Mouse (Mus musculus) thymus, postnatal 36 days (tissue): Measurements from ENCODE around the gene Mta3.
A peak's percentile ranks its signal among the peaks of the same experiment; 100 is the strongest.
"Not testable (repeated sequence)": the region's sequence is repeated elsewhere in the genome, so short reads cannot be mapped to it uniquely, and the experiment has no call there.

Experiments
- DNase-seq, 2 experiments: peaks; one replicate each; pipeline ENCODE4 v3.0.0; 2022; ENCODE audit warnings: mixed read lengths in 2 of 2

Gene Mta3

DNA sequence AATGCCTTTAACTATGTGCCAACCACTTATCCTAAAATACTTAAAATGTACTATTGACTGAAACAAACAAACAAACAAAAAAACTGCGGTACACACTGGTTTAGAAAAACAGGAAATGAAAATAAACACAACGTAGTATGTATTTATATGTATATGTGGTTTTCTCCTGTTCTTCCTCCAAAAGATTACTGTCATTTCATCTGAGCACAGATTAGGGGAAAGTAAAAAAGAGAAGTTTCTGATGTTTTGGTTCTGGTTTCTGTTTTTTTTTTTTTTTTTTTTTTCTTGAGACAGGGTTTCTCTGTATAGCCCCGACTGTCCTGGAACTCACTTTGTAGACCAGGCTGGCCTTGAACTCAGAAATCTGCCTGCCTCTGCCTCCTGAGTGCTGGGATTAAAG, 3.6 kb downstream of the Mta3 start:
- not testable (repeated sequence) for DNase-seq

DNA sequence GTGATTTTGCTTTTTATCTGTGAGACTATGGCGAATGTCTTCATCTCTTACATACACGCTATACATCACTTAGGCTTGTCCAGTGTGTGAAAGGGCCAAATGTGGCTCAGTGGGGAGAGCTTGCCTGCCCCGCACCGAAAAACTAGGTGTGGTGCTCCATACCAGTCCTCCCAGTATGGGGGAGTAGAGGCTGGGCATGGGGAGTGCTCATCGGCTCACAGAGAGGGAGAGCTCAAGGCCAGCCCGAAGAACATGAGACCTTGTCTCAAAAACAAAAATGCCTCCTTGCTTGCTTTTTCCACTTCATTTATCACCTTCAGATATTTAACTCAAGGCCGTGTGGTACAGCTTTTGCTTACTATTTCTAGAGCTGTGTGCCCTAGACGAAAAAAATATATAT, 4.7 kb downstream of the Mta3 start:
- no peak for DNase-seq

DNA sequence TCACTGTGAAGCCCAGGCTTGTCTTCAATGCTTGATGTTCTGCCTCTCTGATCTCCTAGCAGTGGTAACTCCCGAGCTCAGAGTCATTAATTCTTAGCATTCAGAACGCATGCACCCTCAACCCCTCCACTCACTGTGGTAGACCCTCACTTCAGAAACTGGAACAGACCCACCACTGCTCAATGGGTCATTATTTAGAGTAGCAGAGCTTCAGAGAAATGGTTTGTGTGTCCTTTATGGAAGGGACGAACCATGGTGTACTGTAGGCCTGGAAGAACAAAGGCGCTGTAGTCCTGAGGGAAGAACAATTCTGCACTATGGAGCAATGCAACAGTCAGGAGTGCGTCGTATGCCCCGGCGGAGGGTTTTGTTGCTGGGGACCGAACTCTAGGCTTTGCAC, 6.4 kb downstream of the Mta3 start:
- DNase-seq, result no peak

DNA sequence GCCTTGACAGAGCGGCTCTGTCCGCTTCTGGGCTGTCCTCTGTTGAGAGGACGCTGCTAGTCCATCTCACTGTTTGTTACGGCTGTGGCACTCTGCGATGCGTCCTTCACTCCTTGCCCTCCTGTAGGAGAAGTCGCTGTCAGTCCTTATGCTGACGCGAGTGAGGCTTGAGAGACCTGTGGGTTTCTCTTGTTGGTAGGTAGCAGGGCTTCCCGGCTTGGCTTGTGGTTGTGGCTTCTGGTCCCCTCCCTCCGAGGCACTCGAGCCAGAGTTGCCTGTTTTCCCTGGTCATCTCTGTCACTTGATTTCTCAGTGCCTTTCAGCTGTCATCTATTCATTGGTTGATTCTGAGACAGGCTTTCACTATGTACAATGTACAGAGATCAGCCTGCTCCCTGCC, 14.5 kb downstream of the Mta3 start:
- DNase-seq, result no peak

DNA sequence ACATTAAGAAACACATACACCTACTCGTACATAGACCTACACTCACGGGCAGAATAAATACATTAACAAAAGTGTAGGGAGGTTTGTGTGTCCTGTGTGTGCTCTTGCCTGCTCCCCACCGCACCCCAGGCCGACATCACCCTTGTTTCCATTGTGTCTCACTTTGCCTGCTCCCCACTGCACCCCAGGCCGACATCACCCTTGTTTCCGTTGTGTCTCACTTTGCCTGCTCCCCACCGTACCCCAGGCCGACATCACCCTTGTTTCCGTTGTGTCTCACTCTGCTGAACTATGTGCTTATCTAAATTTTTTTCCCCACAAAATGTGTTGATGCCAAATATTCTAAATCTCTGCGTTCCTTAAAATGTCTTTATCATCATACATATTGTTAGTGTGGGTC, 15.2 kb downstream of the Mta3 start:
- DNase-seq, result no peak

DNA sequence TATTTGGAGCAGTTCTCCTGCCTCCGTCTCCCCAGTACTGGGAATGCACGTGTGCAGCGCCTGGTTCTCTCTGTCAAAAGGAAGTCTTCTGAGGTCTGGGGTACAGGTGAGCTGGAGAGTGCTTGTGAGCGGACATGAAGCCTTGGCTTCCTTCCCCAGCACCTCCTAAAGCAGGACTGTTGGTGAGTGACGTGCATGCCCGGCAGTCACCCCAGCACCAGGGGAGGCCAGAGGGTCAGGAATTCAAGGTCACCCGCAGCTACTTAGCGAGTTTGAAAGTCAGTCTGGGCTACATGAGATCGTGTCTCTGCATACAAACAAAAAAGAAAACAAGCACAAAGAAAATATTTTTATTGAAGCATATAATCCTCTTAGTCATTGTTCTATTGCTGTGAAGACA, 17.1 kb downstream of the Mta3 start:
- DNase-seq, result no peak

DNA sequence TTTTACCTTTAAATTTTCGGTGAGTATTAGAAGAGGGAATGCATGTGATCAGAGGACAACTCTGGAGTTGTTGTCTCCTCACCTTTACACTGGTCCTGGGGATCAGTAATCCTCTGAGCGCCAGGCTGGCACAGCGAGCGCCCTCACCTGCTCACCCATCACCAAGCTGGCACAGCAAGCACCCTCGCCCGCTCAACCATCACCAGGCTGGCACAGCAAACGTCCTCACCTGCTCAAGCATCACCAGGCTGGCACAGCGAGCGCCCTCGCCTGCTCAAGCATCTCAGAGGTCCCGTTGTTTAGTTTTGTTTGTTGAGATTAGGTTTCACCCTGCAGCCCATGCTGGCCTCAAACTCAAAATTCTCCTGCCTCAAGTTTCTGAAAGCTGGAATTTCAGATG, 20.5 kb downstream of the Mta3 start:
- DNase-seq, result no peak

DNA sequence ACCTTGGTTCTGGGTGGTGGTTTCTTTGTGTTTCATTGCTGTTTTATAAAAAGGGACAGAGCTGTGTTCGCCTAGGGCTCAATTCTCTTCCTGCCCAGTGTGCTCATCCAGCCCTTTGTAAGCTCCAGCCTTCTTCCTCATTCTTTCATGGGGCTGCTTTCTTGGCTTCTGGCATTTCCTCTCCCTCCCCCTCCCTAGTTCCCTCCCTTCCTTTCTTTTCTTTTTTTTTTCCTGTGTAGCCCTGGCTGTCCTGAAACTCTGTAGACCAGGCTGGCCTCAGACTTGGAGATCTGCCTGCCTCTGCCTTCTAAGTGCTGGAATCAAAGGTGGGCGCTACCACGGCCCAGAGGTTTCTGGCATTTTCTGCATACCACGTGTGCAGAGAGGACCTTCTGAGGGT, 21.7 kb downstream of the Mta3 start:
- no peak for DNase-seq

DNA sequence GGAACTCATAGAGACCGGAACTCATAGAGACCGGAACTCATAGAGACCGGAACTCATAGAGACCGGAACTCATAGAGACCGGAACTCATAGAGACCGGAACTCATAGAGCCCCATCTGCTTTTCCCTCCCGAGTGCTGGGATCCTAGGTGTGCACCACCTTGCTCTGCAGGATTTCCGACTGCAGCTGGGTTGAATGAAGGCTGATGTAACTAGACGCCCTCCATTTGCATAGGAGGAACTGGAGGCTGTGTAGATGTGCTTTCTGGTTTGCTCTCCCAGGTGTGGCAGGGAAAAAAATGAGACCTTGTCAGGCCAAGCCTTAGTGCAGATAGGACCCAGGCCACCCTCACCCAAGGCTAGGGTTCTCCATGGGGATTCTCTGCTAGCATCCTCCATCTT, 23.1 kb downstream of the Mta3 start:
- DNase-seq, result no peak

DNA sequence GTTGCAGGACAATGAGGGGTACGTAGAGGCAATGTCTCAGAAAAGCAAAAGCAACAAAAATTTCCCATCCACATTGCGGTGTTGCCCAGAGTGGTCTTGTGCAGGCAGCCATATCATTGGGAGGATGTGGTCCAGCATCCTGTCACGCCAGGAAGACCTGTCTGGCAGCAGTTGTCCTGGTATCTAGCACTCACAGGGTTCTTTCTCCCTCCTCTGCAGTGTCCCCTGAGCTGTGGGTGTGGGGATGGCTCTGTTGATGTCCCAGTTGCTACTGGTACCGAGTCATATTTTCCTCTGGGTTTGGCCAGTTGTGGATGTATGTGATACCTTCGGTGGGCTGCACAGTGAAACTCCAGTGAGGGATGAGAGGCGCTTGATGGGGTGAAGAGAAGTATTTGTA, 24.2 kb downstream of the Mta3 start:
- DNase-seq, result peak; percentile 24 to 52

DNA sequence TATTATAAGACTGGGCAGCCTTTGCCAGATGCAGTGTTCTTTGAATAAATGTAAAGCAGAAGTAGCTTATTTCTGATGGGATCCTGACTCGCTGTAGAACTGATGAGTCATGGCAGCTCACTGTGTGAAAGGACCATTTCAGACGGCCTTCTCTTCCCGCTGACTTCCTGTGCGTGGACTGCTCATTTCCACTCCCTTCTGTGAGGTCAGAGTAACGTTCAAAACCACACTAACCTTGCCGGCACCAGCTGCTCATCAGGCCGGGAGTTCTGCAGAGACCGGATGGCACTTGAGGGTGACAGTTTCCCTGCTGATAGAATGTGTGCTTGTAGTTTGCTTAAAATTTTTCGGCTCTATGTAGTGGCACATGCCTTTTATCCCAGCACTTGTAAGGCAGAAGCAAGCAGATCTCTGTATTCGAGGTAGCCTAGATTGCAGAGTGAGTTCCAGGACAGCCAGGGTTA, 26.2 kb downstream of the Mta3 start:
- peak; percentile 53 to 66 for DNase-seq

DNA sequence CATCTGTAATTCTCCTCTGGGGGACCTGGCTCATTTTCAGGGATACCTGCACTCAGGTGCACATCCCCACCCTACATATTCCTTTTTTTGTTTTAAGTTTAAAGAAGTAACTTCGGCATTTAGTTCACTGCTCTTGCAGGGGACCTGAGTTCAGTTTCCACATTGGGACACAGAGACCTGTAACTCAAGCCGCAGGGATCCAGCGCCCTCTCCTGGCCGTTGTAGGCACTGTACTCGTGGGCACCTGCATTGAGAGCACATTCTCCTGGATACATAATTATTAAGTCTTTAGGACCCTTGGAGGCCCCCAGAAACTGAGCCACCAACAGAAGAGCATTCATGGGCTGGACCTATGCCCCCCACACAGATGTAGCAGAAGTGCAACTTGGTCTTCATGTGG, 26.8 kb downstream of the Mta3 start:
- DNase-seq, result peak; percentile 82 to 85

DNA sequence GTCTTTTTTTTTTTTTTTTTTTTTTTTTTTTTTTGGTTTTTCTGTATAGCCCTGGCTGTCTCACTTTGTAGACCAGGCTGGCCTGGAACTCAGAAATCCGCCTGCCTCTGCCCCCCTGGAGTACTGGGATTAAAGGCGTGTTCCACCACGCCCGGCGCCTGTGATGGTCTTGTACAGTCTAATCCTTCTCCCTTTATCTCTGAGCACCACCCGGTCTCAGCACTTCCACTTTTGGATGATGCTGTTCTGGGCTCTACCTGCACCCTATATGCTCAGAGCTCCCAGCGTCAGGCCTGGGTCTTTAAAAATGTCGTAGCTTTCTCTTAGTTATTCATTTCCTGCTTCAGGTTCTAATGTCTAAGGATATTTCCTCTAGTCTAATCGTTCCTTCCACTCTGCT, 30.7 kb downstream of the Mta3 start:
- no peak for DNase-seq

DNA sequence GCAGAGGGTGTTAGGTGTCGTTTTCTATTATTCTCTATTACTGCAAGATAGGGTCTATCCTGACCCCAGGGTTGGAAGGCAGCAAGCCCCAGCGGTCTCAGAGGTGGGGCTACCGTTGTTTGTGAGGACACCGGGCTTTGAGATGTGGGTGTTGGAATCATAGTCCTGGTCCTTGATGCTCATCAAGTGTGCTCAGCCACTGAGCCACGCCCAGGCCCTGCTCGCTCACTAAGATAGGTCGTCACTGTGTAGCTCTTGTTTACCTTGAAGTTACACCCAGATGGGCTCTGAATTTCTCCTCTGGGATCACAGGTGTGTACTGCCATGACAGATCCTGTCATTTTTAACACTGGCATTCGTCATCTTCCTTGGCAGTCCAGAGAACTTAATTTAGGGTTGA, 31.8 kb downstream of the Mta3 start:
- no peak for DNase-seq

DNA sequence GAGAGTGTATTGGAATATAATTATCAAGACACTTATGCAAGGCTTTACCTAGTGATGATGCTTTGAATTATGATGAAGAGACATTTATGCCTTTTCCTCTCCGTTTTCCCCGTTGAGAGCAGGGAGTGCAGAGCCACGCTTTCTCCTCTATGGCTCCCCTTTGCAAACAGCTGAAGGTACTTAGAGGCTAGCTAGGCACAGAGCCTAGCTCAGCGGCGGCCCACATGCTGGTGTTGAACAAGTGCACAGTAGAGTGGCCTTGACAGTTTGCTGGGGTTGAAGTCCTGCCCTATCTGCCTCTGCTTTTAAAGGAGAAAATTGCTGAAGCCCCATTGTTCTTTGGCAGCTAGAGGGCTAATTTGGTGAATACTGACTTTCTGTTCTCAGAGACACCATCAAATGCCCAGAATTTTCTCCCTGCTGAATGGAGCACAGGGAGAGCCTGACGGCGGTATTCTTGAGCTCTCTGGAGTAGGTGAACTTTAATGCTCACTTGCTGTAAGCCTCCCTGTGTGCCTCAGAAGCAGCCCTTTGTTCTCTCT, 34.2 kb downstream of the Mta3 start:
- DNase-seq, result no peak

DNA sequence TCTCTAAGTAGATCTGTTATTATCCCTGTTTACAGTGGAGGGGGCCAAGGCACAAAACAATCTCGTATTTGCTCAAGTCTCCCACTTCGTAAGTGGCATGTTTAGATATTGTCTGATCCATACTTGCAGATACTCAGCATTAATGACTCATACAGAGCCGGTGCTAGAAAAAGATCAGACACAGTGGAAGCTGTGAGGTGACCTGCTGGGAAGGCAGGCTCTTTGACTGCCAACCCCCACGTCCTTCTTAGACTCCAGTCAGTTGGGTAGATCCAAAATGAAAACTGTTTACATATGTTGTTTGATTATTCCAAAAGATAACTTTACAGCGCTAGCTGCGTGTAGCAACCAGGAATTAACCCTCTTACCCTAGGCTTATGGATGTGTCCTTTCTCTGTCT, 35.3 kb downstream of the Mta3 start:
- DNase-seq, result no peak

DNA sequence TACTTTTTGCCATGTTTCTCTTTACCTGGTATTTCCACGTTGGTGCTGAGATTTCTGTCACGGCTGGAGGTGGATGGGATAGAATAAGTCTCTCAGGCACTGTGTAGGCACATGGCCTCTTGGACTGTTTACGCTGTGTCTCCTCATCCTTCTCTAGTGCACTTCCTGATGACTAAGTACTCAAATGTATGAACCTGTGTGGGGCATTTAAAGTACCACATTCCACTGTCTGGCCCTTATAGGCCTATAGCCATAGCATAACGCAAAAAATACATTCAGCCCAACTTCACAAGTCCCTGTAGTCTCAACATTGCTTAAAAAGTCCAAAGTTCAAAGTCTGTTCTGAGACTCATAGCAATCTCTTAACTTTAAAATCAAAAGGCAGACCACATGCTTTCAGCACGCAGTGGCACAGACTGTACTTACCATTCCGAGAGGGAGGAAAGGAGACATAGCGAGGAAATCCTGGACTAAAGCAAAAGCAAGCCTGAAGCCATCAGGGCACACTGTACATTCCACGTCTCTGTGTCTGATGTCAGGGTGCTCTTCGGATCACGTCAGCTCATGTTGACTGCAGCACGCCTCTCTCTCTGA, 38.4 kb downstream of the Mta3 start:
- DNase-seq, result no peak

DNA sequence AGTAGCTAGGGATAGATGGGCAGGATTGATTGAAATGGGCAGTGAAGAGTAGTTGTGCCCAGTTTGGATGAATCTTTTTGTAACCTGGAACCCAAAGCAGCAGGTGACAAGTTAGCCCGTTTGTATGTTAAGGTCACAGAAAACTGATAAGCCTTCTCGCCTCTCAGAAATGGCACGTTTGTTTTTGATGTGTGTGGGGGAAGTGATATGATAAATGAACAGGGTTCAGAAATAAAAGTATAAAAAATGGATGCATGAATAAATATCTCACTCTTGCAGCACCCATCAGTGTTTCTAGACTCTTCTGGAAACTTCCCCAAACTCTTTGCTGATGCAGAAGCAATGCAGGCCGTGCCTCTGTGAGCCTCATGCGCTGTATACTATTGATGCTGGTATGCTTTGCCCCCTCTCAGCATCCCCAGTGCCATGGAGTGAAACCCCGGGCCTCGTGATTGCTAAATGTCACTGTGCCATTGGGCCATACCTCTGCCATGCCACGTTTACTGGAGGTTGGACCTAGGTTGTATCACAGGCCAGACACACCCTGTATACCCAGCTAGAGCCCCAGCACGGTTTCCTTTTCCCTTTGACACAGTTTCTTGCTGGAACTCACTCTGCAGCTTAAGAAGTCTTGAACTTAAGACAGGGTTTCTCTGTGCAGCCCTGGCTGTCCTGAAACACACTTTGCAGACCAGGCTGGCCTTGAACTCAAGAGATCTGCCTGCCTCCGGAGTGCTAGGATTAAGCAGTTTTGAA, 41.6 kb downstream of the Mta3 start:
- DNase-seq, result no peak

DNA sequence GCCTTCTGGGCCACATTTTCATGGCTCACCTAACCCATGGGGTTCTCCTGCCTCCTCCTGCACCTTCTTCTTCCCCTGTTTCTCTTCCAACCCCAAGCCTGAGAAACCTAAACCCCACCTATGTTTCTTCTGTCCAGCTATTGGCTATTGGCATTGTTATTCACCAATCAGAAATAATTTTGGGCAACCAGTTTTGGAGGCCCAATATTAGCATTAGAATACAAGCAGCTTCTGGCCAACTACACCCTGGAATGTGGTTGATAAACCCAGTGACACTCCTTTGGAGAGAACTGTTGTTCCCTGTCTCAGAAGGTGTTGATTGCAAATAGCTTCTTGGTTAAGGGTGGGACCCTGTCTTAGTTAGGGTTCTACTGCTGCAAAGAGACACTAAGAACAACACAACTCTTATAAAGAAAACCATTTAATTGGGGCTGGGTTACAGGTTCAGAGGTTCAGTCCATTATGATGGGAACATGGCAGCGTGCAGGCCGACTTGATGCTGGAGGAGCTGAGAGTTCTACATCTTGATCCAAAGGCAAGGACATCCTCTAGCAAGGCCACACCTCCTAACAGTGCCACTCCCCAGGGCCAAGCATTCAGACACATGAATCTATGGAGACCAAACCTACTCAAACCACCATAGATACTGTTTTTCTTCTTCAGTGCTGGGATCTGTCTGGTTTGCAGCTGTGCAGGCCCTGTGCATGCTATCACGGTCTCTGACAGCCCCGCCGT, 44.4 kb downstream of the Mta3 start:
- no peak for DNase-seq

DNA sequence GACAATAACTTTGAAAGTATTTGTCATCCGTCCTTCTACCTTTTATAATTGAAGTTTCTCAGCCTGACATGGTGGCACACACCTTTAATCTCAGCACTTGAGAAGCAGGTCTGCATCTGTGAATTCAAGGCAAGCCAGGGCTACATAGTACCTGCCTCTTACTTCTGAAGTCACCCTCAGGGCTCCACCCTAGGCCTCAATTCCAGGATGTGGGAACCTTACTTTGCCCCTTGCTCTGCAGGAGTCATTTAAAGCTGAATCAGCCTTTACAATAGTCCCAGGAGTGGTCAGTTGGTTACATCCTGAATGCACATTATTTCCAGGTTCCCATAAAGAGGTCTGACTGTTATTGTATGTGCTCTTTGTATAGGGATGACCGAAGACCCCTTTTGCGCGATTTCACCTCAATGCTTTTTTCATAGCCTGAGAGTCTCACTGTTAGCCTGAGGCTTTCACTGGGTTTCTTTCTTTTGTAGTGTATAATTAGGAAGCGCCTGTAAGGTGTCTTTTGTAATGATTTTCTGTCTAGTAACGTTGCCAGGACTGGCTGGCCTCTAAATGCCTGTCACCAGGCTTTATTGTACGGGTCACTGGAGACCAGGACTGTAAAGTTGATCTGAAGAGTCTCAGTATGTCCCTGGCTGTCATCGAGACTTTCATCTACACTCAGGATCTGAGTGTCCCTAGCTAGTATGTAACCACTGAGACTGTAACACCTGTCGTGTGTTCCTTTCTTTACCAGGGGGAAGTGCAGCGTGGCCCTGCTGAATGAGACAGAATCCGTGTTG, 47.3 kb downstream of the Mta3 start:
- no peak for DNase-seq

DNA sequence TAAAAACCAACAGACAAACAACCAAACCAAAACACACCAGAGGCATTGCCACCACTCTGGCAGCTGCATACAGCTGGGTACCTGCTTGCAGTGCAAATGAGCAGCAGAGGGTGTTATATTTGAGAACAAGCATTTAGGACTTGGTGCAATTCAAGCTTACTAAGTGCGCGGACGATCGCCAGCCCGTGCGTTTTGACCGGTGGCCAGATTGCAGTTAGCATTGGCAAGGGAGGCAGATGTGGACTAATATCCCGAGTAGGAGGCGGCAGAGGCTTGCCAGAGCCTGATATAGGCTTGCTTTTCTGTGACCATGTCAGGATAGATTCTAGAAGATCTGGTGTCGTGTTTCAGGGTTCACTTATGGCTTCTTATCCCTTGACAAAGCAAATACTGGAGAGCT, 52.1 kb downstream of the Mta3 start:
- DNase-seq, result no peak

DNA sequence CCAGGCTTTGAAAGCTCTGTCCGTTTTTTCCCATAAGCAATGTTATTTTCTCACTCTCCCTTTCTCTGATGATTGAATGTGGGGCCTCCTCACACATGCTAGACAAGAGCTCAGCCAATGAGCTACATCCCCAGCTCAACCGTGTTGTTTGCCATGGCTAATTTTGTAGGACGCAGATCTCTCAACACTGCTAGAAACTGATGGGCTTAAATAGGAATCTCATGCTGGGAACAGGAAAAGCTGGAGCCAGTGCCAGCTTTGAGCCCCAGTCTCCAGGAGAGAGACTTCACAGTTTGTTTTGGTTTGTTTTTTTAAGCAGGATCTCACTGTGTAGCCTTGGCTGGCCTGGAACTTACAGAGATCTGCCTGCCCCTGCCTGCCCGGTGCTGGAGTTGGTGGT, 53.6 kb downstream of the Mta3 start:
- DNase-seq, result no peak

DNA sequence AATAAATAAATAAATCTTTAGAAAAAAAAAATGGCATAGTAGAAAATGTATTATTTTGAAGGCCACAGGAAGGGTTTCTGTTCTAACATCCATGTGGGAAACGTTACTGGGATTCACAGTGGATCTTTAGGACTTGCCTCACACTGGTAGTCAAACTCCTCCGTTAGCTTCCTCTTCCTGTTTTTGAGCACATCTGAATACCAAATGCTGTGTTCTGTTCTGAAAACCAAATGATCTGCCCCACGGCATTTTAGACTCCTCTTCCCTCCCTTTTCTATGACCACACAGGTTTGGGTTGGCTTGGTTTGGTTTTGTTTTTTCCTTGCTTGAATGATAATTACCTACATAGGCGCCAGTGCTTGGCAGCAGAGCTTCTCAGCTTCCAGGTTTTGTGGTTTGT, 58.6 kb downstream of the Mta3 start:
- no peak for DNase-seq
